16 mouse cellular contexts compared by ENCODE assay signal in the genomic region with DNA sequence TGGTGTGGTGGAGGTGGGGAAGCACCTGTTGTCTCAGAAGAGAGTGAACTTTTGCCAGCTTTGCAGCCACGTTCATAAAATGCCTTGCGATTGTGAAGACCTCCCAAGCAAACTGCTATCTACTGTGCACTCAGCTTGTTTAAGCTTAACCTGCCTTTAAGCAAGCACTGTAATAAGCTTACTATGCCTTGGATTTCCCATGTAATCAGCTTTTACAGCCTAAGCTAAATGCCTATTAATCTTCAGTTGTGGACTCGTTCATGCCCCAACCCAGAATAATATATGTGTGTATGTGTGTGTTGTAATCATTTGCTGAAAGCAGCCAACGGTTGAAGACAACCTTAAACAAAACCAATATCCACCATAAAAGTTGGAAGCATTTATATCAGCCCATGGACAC.
DNase-seq lines count a peak whose midpoint lies in the region.
"Had no signal": no experiment of that assay in that cellular context is flagged by ENCODE, and none has a peak within 500 bp of the region (broad histone marks: within the 10 kb centered on the region; RNA-seq: fewer than 3 reads in every experiment).

No protein-coding gene starts in this region.

- DNase-seq in retina, adult 2 months (ENCODE audit: low read depth, low spot score) = peak; percentile 6
- no peak for DNase-seq in retina, embryonic 14.5 days (ENCODE audit: low spot score)
- DNase-seq in retina, postnatal 1 day = peak; percentile 58
- peak; percentile 66 for DNase-seq in retina, postnatal 7 days (ENCODE audit: low read depth, low spot score)
- no peak for DNase-seq in kidney, adult 9 months
- no peak for DNase-seq in thymus, postnatal 4 days
- DNase-seq: adrenal gland, adult 2 months; adrenal gland, adult 8-10 months; adrenal gland, postnatal 10 days; adrenal gland, postnatal 14 days; adrenal gland, postnatal 25 days; adrenal gland, postnatal 36 days; B cell, adult 2 months; cerebellum, adult 11 months; cerebellum, adult 11-12 months; cerebellum, adult 18-20 months had no signal

Comparison
In these comparisons a context has a peak if more than half of its experiments do, and no peak if none do; other contexts are left out.
1. DNase-seq: peak in retina, adult 2 months (single experiment), retina, postnatal 1 day (single experiment) and retina, postnatal 7 days (single experiment); none in retina, embryonic 14.5 days (single experiment), kidney, adult 9 months (single experiment) and thymus, postnatal 4 days (single experiment).